Mouse (Mus musculus) ovary, postnatal 36 days (tissue): ENCODE results near the gene Lrch1.

Experiments
- DNase-seq: peaks from one replicate; pipeline ENCODE4 v3.0.0; 2022; ENCODE audit warnings: low spot score, mixed read lengths

Gene Lrch1

DNA sequence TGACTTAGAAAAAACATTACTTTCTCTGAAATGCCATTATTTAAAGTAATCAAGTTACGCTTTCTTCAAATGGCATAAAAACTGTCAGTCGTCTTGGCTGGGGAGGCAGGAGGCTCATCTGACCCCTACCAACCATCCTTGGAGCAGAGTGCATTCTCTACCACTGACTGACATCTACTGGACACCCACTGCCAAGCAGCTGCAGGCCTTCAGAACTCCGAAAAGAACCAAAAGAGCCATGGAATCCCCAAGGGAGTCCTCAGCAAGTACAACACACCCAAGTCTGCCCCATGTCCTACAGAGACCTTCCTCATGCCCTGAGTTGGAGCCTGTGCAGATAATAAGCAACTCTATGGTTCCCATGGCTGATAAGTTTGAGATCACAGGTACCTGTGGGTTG lies 224.1 kb downstream of the Lrch1 start:
- no peak for DNase-seq

DNA sequence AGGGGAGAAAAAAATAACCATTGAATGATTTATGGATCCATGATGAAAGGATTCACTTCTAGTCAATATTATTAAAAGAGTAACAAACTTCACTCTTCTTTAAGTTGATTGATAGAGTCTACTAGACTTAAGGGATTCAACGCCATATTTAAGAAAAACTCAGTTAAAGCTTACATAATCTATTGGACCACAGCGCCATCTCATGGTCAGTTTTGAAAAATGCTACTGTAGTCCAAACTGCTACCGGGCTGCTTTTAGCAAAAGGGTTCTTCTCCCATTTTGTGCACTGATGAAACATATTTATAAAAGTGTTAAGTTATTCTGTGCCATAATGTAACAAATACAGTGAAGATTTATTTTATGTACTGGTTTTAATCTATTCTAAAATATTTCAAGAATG lies 238.6 kb downstream of the Lrch1 start:
- no peak for DNase-seq
